Mouse (Mus musculus) Muller cell, postnatal 12 days (primary cell): Measurements from ENCODE around the gene Sde2.
"Not testable (repeated sequence)": the region's sequence is repeated elsewhere in the genome, so short reads cannot be mapped to it uniquely, and the experiment has no call there.

Experiments
- DNase-seq: peaks from one replicate; pipeline ENCODE4 v3.0.0-alpha.2; 2015; ENCODE audit errors: inconsistent ontology term

The Sde2 gene

DNA sequence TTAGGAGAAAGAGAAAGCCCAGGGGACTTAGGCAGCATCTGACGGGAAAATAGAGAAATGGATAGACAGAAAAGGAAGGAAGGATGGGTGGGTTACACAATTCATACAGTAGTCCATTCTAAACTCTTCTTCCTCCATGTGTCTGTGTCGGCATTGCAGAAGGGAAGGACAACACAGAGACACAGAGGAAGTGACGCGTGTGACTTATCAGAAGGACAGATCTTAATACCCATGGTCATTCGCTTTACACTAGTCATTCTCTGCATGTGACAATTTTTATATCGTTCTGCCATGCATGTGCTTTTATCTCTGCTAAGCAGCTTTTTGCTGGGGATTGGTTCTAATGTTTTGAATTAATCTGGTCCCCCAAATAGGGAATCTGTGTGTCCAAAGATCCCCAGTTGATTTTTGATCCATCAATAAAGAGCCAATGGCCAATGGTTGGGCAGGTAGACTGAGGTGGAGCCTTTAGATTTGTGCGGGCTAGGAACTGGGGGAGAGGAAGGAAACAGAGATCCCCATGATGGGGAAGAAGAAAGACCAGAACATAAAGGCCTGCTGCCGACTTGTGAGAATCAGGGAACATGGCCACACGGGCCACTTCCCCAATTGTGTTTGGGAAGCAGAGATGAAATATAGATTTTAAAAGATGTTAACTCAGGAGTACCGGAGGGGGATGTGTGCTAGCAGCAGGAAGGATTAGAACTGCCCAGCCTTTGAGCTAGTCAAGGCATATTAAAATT, 15.5 kb upstream of the Sde2 start:
- no peak for DNase-seq

DNA sequence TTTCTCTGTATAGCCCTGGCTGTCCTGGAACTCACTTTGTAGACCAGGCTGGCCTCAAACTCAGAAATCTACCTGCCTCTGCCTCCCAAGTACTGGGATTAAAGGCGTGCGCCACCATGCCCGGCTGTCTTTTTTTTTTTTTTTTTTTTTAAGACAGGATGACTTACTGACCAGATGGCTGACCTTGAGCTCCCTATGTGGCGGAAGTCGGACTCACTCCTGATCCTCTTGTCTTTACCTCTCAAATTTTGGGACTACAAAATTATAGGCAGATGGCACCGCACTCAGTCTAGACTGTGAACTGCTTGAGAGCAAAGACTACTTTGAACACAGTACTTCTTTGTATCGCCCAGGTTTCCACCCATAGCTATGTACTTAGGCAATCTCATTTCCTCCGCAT, 14.5 kb upstream of the Sde2 start:
- not testable (repeated sequence) for DNase-seq

DNA sequence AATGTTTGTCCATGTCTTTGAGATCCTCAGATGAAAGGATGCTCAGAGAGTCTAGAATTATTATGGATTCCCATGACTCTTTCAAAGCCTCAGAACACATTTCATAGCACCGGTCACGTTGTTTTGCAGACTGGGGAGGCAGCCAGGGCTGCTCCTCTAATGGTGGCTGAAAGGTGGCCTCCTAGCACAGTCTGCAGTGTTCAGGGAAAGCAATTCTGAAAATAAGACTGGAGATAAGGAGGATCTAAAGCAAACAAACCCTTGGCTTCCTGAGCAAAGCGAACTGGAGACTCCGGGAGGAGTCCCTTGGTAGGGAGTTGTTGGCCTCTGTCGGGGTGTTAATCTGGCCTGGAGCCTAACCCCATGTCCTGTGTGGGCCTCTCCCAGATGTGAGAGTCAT, 13.7 kb upstream of the Sde2 start:
- no peak for DNase-seq

DNA sequence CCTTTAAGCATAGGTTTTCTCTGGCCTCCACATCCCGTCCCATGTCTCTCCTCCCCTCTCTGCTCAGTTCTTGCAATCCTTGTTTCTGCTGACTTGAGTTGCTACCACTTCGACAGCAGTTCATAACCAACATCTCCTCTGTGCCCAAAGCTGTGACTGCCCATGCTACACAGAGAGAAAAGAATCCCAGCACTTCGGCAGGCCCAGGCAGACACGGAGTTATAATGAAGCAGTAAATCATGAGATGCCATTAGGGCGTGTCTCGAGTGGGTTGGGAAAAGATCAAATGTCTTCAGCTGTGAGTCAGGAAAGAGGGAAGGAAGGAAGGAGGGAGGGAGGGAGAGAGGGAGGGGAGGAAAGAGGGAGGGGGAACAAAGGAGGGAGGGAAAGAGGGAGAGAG, 12.9 kb upstream of the Sde2 start:
- DNase-seq, result no peak

DNA sequence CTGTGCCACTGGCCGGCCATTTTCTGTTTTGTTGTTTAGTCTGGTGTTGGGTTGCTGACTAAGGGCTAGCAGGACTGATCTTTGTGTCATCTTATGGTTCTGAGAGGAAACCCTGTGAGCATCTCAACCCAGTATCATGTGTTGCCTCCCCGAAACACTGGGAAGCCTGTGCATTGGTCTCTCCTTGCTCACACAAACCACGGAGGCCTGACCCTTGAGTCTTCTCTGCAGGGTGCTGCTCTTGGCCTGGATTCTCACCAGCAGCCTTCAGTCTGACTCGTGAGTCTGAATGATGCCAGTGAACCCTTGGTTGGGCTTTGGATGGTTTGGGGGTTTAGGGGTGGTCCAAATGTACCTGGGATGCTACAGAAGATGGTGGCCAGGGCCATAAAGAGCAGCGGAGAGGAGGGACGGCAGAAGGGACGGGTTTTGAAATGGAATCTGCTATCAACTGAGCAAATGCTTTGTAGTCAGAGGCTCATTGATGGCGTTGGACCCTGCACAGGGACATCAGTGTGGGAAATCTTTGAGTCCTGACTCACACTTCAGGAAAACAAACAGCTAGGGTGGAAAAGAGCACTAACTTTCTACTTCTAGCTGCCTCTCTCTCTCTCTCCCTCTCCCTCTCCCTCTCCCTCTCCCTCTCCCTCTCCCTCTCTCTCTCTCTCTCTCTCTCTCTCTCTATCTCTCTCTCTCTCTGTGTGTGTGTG, 11.6 kb upstream of the Sde2 start:
- DNase-seq, result peak; percentile 62

DNA sequence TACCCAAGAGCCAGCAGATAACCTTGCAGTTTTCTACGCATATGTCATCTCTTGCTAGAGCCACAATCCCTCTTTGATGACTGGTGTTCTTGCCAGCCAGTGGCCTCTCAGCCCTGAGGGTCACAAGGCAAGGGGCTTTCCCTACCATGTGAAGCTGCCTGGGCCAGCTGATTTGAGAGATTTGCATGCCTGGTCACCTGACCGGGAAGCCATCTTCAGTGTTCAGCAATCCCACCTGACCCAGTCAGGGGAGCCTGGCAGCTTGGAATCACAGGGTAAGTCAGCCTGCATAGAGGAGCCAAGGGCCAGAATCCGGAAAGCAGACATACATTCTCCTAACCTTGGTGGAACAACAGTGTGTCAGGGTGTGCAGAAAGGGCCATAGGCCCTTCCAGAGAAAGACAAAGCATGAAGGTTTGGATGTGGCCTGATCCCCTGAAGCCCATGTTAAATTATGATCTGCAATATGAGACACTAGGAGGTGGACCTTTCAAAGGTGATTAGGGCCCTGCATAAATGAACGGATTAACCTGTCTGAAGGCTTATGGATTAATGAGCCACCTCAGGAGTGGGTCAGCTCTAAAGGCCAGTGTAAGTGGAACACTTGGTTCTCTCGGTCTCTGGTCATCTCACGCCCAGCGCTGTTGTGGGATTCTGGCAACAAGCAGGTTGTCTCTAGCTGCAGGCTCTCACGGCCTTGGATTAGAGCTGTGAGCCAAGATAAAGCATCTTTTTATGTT, 9.2 kb upstream of the Sde2 start:
- no peak for DNase-seq

DNA sequence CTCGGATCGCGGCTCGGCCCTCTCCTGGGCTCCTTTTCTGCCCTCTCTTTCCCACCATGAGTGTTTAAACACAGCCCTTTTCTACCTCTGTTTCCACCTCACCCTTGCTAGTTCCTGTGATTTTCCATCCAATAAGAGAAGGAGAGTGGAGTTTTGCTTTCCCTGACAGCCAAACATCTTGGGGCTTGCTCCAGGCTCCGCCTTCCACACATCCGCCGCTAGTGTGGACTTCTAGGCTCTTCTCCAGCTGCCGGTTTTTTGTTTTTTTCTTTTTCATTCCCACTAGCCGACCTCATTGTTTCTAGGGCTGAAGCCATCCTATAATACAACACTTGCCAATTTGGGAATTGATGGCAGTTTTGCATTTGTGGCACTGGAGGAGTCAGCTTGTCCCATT, 2.8 kb upstream of the Sde2 start:
- peak; percentile 84 for DNase-seq

DNA sequence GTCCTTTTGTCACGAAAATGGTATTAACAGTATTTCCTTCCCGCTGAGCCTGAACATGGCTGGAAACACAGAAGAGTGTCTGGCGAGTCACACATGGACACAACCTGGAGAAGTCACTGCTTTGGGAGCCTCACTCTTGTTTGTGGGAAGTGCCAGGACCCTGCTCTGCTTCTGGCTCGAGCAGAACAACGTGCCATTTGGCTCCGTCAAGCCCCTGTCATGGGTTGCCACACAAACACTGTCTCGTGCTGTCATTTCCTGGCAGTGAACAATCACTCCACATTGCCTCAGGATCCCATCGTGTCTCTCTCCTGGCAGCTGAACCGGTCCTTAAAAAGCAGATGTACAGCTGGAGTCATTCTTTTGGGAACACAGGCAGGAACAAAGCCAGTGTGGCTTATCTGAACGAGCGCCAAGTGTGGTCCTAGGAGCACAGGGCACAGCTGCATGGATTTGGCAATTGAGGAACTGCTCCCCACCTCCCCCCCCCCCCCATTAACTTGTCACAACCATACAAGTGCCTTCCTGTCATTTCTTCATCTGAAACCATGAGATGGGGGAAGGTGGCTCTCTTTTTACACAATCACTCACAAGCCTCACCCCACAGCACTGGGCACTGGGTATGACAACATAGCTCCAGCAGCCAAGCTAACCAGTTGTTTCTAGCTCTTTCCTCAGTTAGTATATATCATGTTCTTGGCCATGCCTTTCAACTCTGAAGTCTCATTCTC, 2.3 kb upstream of the Sde2 start:
- peak; percentile 78 for DNase-seq

DNA sequence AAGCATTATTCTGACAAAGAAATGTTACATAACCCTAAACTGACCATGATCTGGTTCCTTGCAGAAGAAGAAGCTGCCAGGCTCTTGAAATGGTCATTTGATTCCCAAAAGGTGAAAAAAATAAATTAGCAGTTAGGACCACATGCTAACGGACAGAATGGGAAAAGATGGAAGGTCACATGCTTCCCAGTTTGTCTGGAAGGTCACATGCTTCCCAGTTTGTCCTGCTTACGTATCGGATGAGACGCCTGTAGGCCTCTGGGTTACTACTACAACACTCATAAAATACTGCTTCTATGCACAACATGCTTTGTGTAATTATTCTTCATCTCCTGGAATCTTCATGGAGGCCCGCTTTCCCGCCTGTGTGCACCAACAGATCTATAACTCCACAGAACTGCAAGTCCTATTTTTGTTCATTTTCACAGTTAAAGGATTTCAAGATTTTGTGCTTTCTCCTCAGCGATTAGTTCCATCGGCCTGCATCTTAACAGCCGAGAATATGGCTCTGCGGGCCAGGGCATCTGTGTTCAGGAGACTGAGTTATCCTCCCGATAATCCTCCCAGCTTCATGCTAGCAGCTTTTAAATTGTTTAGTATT, 1.1 kb upstream of the Sde2 start:
- peak; percentile 31 for DNase-seq

DNA sequence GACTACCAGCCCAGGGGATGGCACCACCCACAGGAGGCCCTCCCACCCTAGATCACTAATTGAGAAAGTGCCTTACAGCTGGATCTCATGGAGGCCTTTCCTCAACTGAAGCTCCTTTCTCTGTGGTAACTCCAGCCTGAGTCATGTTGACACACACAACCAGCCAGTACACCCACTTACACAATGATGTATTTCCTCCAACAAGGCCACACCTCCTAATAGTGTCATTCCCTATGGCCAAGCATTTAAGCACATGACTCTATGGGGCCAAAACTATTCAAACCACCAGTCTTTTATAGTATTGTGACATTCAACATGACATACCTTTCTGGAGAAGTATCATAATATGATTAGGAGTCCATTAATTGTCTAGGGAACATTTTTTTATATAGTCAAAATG, 7.8 kb downstream of the Sde2 start:
- no peak for DNase-seq

DNA sequence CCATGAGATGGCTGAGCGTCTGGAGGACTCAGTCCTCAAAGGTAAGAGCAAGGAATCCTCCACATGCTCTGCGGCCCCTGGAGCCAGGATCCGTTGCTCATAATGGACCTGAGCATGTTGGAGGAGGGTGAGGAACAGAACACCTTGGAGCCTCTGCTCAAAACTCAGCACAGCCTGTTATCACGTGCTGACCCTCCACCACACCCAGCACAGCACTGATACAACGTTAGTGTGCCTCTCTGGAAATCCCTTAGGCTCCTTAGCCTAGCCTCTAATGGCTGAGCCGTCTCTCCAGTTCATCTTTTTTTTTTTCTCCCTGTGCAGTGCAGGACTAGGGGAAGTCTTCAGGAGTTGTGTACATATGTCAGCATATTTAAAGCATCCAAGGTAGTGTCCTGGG, 9.1 kb downstream of the Sde2 start:
- DNase-seq, result no peak

DNA sequence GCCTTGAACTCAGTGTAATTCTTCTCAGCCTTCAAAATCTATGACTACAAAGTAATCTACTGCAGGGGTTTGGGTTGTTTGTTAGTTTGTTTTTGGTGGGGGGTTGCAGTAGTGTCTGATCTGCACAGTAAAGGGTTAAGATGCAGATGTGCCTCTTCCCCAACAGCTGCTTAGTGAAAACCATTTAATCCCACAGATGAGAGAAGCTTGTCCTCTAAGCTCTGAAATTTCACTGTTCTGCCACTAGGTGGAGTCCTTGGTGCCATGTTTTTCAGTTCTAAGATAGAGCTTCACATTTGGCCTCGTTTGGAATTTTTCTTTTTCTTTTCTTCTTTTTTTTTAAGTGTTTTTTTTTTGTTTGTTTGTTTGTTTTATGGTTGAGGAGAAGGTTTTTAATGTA, 12.7 kb downstream of the Sde2 start:
- peak; percentile 58 for DNase-seq

DNA sequence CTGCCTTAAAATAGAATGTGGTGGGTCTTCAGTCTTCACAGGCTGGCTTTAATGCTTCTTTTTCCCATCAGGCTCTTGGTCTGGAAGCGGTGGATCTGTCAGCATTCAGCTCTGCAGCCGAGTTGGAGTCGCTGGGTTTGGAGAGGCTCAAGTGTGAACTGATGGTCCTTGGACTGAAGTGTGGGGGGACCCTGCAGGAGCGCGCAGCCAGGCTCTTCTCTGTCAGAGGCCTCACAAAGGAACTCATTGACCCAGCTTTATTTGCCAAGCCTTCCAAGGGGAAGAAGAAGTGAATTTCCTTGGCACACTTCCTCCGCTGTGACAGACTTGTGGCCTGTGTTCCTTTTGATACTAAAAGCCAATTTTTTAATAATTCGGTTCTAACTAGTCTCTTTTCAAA, 15.1 kb downstream of the Sde2 start:
- no peak for DNase-seq

DNA sequence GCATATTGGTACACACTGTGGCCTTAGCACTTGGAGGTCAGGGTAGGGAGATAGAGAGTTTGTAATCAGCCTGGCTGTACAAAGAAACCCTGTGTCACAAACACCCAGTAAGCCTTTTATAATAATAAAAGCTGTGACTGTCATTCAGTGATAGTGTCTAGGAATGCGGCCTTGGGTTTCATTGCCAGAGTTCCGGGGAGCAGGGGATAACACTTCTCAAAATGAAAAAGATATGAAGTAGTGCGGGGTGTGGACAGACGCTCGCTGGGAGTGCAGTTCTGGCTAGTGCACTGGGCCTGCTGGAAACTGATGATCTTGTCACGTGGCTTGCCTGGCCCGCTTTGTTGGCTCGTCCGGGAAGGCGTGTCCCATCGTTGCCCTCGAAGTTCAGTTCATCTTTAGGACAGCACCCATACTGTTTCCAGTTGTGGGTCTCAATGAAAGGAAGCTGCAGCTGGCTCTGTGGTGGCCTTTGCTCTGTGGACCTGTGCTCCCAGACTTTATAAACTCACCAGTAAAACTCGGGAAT, 19.3 kb downstream of the Sde2 start:
- no peak for DNase-seq

DNA sequence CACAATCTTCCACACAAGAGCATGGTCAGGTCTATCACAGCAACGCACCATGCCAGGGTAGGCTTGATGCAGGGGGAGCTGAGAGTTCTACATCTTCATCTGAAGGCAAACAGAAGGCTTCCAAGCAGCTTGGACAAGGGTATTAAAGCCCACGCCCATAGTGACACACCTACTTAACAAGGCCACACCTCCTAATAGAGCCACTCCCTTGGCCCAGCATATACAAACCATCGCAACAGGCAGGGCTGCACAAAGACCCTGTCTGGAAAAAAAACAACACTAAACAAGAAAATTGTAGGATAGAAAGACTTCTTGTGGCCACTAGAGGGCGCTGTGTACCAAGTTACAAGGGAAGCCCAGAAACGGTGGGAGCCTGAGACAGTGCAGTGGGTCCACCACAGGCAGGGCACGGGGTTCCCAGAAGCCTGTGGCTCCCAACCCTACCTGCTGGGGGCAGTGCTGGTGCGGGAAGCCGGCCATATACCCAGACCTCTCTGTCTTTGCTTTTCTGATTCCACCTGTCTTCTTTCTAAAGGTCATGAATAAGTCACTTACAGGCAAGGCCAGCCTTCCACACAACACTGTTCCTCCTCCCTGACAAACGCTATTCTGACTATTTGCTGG, 23.0 kb downstream of the Sde2 start:
- peak; percentile 20 for DNase-seq

DNA sequence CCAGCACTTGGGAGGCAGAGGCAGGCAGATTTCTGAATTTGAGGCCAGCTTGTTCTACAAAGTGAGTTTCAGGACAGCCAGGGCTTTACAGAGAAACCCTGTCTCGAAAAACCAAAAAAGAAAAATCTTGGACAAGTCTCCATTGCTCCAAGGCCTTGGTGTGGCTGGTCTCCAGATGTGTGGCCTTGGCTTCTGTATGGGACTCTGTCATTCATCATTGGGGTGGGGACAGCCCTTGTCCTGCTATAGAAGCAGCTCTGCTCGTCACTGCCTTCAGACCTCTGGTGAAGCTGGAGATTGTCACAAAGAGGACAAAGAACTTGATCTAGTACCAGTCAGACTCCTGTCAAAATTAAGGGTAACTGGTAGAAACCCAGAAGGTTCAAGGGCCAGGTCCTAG, 23.7 kb downstream of the Sde2 start:
- no peak for DNase-seq

DNA sequence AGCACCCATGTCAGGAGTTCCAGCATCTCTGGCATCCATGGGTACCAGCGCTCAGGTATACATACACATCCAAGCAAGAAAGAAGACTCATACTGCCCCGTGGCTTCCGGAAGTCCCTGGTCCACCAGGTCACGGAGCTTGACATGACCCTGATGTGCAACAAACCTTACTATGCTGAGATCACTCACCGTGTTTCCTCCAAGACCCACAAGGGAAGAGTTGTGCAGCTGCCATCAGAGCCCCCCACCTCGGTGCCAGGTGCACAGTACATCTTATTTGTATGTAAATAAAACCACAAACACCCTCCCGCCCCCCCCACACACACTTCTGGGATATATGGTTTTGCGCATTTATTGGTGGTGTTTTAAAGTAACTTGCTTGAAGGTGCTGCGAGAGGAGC, 24.2 kb downstream of the Sde2 start:
- no peak for DNase-seq

DNA sequence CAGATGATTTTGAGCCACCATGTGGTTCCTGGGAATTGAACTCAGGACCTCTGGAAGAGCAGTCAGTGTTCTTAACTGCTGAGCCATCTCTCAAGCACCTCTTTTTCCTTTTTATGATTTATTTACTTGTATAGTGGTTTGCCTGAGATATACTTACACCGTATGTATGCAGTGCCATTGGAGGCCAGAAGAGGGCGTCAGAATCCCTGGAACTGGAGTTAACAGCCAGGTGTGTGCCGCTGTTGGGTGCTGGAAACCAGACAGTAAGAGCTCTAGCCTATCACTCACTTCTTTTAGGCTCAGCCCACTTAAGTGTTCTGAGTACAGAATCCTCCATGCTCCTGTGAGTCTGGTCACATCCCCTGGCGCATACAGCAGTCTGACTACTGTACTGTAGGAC, 26.5 kb downstream of the Sde2 start:
- no peak for DNase-seq

DNA sequence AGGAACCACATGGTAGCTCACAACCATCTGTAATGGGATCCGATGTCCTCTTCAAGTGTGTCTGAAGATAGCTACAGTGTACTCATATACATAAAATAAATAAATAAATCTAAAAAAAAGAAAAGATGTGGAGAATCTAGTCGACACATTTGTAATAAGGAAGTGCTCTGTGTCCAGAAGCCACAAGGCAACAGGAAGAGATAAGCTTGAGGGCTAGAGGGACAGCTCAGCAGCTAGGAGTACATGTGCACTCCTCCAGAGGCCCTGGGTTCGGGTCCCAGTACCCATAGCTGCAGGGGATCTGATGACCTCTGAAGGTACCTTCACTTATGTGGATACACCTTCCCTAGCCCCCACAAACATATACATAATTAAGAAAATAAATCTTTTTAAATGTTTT, 30.8 kb downstream of the Sde2 start:
- no peak for DNase-seq

DNA sequence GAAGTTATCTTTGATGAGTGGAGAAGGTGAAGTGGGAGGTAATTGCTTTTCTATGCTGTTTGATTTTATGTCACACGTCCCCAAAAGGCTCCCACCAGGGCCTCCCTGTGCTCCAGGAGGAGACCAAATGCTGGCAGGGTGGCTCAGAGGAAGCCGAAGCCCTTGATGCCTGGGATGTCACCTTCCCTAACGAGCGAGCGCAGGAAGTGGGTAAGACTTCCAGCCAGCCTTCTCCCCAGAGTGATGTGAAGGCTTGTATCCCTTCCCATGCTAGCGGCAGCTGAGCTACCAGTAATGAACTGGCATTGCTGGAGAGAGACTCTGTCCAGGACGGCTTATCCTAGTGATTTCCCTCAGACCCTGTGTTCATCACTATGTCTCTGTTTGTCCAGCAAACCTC, 32.8 kb downstream of the Sde2 start:
- DNase-seq, result no peak

DNA sequence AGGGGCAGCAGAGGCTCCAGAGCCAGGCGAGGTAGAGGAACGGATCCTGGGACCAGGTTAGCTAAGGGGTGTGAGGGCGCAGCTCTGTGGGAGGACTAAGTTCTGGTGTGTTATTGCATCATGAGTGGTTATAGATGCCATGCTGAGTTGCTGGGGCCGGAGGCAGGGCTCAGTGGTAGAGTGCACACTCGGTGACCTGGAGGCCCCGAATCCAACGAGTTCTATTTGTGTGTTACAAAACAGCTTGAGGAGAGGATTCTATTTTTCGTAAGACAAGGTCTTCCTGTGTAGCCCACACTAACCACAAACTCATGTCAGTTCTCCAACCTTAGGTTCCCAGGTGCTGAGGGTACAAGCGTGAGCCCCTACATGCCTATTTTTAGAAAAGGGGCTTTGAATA, 33.6 kb downstream of the Sde2 start:
- no peak for DNase-seq
